Mouse (Mus musculus): ENCODE results near the gene Adssl1. TPM values are rescaled to one million over a fixed set of nuclear protein-coding genes. Genes with fewer than 3 reads are reported as not detected.

The Adssl1 gene
- total RNA-seq, 4 experiments from 2014 or later = 184 to 207 (median 193) TPM

DNA sequence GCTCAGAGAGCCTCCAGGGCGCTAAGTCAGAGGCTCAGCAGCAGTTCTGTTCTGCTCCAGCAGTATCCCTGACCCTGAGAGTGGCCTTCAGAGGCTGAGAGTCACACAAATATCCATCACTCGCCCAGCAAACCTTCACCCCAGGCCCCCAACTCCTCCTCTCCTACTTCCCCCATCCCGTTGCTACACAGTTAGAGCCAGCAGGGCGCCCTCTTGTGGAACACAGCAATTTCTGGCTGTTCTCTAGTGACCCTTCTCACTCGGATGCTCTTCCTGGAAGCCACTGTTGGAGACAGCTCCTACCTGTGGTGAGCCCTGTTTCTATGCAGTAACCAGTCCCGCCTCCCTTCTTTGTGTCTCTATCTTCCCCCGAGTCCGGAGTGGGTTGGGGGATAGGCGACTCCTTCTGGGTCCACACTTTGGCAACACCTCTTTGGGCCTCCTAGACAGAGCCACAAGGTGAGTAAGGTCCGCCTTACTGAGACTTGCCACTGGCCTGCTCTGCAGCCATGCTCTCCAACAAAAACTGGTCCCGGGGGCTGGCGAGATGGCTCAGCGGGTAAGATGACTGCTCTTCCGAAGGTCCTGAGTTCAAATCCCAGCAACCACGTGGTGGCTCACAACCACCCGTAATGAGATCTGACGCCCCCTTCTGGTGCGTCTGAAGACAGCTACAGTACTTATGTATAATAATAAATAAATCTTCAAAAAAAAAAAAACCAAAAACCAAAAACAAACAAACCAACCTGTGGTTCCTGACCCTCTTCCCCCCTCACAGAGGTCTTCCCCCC, 55.6 kb downstream of the Adssl1 start:
- peak; percentile 84 for DNase-seq (ENCODE audit: low spot score)

DNA sequence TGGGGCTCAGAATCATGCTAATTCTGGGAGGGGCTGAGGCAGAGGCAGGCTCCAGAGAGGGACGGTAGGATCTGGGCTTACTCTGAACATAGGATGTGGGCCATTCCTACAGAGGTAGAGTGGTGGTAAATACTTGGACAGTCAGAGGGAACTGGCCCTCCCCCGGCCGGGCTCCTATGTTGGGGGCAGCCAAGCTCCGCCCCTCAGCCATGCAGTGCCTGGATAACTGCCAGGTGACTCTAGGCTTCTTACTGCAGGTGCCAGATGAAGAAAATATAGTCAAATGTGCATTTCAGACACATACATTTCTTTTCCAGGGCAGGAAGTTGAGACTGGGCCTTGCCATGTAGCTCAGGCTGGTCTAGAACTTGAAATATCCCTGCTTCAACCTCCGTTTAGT, 57.2 kb downstream of the Adssl1 start:
- DNase-seq (ENCODE audit: low spot score) = no peak

DNA sequence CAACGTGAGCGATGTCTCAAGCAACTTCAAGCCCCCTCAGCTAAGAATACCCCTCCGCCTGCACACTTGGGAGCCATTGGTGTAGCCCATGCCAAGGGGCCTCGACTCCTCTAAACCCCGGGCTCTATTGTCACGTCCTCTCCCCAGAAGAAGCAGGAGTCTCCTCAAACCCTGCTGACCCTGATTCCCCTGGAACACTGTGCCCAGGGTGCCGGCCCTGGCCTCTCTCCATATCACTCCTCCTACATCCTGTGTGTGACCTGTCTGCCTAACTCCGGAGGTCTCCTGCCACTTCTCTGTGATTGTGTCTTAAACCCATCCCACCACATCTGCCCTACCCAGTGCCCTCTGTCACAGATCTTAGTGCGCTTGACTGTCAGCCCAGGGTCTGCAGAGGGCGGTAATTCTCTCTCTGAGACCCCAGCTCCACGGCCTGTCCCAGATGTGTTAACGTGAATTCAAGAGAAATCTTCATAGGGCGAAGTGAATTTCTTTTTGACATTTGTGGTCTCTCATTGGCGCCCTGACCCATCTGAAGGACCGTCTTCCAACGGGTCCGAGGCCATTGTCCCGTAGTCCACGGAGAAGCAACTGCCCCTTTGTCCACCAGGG, 58.2 kb downstream of the Adssl1 start:
- DNase-seq (ENCODE audit: low spot score) = no peak

DNA sequence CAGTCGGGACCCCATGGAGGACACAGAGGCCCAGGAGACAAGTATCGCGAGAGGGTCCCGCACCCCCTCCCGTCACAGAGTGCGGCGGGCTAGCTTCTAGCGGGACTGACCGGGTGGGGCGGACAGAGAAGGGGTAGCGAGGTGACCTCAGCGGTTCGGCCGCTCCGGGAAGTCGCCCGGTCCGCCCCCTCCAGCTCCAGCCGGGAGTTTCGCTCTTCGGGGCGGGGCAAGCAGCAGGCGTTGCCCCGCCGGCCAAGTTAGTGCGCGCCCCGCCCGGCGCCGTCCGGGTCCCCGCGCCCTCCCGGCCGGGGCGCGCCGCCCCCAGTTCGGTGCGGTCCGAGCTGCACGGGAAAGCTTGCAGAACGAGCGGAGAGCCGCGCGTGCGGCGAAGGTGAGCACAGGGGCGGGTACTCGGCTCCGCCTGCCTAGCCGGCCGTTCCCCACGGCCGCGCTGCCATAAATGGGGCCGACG, 58.7 kb downstream of the Adssl1 start, which contains the start of gene Zbtb42:
Gene Zbtb42 (plus strand): TSS at position 274 of the 472 bp plus-strand sequence.
- DNase-seq (ENCODE audit: low spot score) = peak; percentile 53

DNA sequence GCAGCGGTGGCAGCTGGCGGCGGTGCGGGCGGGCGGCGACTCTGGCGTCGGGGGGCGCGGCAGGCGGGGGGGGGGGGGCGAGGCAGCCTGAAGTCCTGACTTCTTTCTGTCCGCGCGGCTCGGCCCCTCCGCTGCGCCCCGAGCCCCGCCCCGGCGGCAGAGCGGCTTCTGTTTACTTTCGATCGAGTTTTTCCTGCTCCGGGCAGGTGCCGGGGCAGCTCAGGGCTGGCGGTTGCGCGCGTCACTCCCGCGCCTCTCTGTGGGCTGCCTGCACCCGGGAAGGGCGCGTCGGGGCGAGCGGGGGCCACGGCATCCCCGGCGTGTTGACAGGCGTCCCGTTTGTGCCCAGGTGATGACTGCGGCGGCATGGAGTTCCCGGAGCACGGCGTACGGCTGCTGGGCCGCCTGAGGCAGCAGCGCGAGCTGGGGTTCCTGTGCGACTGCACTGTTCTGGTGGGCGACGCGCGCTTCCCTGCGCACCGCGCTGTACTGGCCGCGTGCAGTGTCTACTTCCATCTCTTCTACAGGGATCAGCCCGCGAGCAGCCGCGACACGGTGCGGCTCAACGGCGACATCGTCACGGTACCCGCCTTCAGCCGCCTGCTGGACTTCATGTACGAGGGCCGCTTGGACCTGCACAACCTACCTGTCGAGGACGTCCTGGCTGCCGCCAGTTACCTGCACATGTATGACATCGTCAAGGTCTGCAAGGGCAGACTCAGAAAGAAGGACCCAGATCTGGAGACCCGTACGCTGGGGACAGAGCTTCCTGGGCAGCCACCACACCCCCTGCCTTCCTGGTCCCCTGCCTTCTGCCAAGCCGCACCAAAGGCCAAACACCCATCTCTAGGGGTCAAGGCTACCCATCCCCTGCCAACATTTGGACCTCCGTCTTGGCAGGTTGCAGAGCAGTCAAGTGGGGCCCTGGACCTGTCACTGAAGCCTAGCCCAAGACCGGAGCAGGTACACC, 59.5 kb downstream of the Adssl1 start:
- no peak for DNase-seq (ENCODE audit: low spot score)

DNA sequence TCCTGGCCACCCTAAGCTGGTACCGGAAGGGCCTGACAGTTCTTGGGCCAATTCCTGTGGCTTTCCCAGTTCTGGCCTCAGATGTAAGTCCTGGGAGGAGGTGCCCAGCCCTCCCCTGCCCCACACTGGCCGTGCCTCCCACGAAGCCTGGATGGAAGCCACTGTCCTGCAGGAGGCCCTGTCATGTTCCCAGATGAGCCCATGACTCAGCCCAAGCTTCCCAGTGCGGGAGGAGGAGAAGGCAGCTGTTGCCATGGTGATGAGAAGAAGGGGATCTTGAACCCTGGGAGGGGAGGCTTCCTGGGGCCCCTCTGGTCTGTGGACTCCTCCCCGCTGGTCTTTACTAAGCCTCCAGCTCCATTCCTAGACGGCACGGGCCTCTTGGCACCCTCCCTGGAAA, 63.5 kb downstream of the Adssl1 start:
- DNase-seq (ENCODE audit: low spot score) = no peak

DNA sequence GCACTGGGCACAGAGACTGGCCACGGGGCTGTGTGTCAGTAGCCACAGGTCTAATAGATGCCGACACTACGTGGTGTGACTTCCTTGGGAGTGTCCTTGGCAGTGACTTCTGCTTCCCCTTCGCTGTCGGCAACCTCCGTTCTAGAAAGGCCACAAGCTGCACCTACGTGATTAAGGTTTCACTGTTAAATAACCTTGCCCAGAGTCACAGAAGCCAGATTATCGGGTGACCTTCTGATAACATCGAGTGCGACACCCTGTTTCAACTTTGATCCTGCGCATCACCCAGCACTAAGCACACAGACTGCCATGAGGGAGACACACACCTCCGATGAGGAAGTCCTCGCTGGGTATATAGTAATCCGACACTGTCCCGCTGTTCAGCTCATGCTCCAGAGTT, 68.6 kb downstream of the Adssl1 start:
- no peak for DNase-seq (ENCODE audit: low spot score)

Small RNA genes within 50 kb of the gene (microRNA-seq; reads per million reads assigned to microRNA genes)
- gene Mir6939 = not detected

Other genes with a start within 250 kb of the Adssl1 start
- gene A530016L24Rik, start 130.6 kb upstream of the Adssl1 start, total RNA-seq (2022) = 10 to 100 TPM; 31.2 to 50.5 (median 38.0) TPM
- gene Tmem179, start 103.3 kb upstream of the Adssl1 start, total RNA-seq (2022) = not detected
- gene Inf2, start 31.3 kb upstream of the Adssl1 start, total RNA-seq (2022) = 10 to 100 TPM; 14.7 to 19.5 (median 17.7) TPM
- 10 to 100 TPM; 28.3 to 35.2 (median 30.0) TPM for gene Siva1, start 24.6 kb downstream of the Adssl1 start, total RNA-seq (2022)
- gene Akt1, start 54.8 kb downstream of the Adssl1 start, total RNA-seq (2022) = 100 to 1,000 TPM; 161 to 195 (median 179) TPM
- 1 to 10 TPM; 4.0 to 5.5 (median 4.9) TPM for gene Zbtb42, start 58.8 kb downstream of the Adssl1 start, total RNA-seq (2022)
- gene Cep170b, start 100.4 kb downstream of the Adssl1 start, total RNA-seq (2022) = 10 to 100 TPM; 12.3 to 14.7 (median 13.4) TPM
- 1 to 10 TPM; 3.4 to 8.1 (median 4.3) TPM for gene Pld4, start 140.6 kb downstream of the Adssl1 start, total RNA-seq (2022)
- gene Ahnak2, start 182.6 kb downstream of the Adssl1 start, total RNA-seq (2022) = 10 to 100 TPM; 19.3 to 24.6 (median 20.6) TPM
- gene Clba1, start 188.9 kb downstream of the Adssl1 start, total RNA-seq (2022) = 1 to 10 TPM; 1.8 to 4.3 (median 2.4) TPM
- 1 to 10 TPM; 5.6 to 6.5 (median 6.2) TPM for gene Cdca4, start 209.4 kb downstream of the Adssl1 start, total RNA-seq (2022)
- under 1 TPM; 0.25 to 0.52 (median 0.33) TPM for gene Gpr132, start 248.2 kb downstream of the Adssl1 start, total RNA-seq (2022)

All from heart, adult 8-10 months (tissue).